Mouse (Mus musculus) right cerebral cortex, postnatal 25 days (tissue): ENCODE measurements around the gene Ap1b1.

ENCODE experiments used
- DNase-seq: peaks from one replicate; pipeline ENCODE4 v3.0.0; 2022

Gene Ap1b1

DNA sequence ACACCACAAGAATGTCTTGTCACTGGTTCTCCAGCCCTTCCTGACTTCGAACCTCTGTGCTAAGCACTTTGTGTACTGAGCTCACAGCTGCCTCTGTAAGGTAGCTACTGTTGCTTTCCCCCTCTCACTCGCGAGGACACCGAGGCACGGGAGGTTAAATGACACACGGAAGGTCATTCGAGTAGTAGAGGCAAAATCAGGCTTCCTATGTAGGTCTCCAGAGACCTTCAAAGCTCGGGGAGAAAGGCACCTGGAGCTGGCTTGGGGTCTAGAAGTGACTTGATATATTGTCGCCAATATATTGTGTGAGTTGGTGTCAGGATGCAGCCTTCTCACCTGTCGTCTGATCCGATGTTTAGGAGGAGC lies 846 bp downstream of the Ap1b1 start:
- no peak for DNase-seq

GRCm38 (mm10) chr11:4989187-4989586 lies 2.6 kb downstream of the Ap1b1 start:
- DNase-seq = no peak

DNA sequence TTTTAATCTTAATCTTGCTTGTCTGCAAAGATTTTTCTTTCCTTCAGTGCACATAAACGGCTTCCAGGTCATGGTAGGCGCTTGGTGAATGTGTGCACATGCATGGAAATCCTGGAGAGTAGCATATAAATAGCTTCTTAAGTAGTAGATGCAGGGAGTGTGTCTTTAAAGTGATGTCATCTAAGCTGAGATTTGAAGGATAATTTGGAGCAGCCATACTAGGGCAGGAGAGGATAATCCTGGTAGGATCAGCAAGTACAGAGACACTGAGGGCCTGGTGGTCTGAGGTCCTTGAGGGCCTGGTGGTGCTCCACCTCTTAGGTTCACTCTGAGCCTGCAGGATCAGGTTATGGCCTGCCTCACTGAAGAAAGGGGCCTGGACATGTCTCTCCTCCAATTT lies 5.8 kb downstream of the Ap1b1 start:
- no peak for DNase-seq

DNA sequence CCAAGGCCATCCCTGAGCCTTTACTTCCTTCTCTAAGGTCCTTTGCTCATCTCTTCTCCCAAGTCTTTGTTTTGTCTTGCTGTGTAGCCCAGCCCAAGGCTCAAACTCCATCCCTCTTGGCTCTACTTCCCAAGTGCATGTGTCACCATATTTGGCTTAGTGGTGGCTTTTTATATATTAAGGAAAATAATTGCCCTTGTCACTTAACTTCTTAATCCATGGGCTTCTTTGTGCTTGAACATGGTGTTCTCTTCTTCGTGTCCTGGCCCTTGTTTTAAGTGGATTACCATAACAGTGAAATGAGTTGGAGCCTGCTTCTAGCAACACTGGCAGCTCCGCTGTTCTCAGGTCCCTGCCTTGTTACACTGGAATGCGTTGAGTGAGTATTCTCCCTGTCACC lies 9.1 kb downstream of the Ap1b1 start:
- DNase-seq = no peak

- no peak for DNase-seq
Measured at GRCm38 (mm10) chr11:4996621-4997199, 10.1 kb downstream of the Ap1b1 start.

GRCm38 (mm10) chr11:4998352-4998751 lies 11.7 kb downstream of the Ap1b1 start:
- DNase-seq = no peak

DNA sequence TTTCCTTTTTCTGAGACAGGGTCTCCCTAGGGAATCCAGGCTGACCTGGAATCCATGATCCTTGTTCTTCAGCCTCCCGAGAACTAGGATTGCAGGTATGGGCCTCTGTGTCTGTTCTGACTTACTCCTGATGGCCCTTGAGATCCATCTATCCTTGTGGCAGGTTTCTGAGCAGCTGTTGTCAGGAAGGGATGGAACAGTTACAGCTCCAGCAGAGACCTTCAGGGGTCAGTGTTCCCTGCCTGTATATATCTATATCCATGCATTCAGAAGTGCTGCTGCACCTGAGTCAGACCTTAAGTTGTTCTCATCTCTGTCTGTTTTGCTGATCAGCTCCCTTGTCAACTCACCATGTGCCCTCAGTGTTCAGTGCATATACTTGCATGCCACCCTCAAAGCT lies 12.1 kb downstream of the Ap1b1 start:
- no peak for DNase-seq

DNA sequence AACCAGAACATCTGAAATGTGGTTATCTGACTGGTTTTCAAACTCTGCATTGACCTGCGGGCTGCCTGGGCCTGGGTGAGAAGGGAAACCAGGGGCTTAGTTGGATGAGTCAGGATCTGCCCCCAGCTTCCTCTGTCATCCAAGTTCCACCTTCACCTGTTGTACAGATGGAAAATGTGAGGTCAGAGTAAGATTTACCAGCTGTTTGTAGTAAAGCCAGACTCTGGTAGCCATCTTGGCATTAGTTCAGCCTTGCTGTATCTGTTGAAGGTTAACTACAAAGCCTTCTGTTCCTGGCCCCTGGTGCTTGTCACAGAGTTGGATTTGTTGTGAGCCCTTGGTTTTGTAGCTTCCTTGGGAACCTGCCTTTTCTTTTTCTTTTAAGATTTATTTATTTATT lies 13.6 kb downstream of the Ap1b1 start:
- no peak for DNase-seq

- DNase-seq = no peak
Measured at GRCm38 (mm10) chr11:5002826-5003225, 16.2 kb downstream of the Ap1b1 start.

DNA sequence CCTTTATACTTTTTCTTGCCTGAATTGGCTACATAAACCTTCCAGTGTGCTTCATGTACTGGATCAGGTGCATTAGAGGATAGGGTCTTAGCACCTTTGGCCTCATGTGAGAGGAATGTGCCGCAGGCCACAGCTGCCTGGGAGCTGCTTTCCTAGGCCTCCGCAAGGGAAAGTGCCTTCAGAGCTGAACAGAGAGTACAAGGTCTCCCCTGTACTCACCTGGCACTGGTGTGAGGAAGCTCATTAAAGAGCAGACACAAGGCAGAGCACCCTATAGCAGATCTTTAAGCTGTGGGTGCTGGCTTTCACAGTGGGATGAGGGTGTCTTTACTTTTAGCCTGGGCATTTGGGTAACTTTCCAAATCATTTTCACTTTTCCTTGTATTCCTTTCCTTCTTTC lies 18.9 kb downstream of the Ap1b1 start:
- no peak for DNase-seq

DNA sequence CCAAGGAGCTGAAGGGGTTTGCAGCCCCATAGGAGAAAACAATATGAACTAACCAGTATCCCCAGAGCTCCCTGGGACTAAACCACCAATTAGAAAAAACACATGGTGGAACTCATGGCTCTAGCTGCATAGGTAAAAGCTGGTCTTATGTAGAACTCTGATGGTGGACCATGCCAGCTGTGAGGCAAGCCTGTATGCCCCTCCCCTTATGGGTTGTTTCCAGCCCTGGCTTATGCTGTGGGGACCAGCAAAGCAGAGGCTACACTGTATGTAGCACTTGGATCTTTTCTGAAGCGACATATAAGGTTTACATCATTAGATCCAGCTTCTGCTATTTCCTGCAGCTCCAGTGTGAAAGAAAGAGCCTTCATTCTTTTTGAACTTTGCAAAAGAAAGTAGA lies 20.6 kb downstream of the Ap1b1 start:
- no peak for DNase-seq

GRCm38 (mm10) chr11:5008867-5009266 lies 22.2 kb downstream of the Ap1b1 start:
- no peak for DNase-seq

- no peak for DNase-seq
Measured at GRCm38 (mm10) chr11:5009354-5010074, 22.9 kb downstream of the Ap1b1 start.

DNA sequence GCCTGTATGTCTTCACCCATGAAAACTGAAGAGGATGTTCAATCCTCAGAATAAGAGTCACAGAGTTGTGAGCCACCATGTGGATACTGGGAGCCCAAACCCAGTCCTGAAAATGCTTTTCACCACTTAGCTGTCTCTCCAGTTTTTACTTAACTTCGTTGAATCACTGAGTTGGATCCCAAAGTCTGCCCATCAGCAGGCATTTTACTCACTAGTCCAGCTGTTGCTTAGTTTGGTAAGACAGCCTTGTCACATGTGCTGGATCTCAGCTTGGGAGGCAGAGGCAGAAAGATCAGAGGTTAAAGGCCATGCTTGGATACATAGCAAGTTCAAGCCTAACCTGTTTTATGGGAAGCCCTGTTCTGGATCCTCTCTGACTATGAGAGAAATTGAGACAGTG lies 23.6 kb downstream of the Ap1b1 start:
- no peak for DNase-seq

GRCm38 (mm10) chr11:5011480-5011879 lies 24.9 kb downstream of the Ap1b1 start:
- no peak for DNase-seq

DNA sequence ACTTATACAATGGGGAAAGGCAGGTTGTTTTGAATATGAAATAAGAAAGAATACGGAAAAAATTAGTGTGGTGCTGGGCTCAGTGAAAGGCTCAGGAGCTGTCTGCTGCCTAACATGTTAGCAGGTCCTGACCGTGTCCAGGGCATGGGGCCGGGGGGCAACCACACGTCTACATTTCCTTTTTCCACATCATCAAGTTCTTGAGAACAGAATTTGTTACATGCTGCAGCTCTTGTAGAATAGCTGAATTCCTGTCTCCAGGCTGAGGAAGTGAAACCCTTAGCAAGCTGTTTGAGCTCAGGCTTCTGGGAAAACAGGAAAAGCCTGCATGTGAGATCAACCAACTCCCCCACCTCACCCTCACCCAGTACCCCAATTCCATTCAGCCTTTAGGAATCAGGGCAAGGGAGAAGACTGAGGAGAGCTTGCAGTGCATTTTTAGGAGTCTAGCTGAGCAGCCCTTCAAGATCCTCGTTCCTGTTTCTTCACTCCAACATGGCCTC lies 25.6 kb downstream of the Ap1b1 start:
- DNase-seq = no peak

GRCm38 (mm10) chr11:5015720-5016119 lies 29.1 kb downstream of the Ap1b1 start:
- peak; percentile 61 for DNase-seq

GRCm38 (mm10) chr11:5016286-5016685 lies 29.7 kb downstream of the Ap1b1 start:
- DNase-seq = no peak

DNA sequence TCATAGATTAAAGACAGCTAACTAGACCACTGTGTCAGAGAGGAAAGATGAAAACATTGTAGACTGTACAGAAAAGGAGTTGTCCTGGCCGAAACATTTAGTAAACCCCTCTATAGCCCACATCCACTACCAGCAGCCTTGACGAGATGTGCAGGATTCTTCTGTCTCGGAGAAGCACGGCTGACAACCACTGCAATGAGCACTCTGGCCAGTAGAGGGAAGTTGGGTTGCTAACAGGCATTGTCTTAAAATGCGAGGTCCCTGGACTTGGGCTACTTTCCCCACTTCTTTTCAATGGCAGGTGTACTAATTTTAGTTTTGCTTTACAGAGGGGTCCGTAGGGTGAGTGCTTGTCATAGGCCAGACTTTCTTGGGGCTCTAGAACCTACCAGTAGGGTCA lies 30.9 kb downstream of the Ap1b1 start:
- DNase-seq = no peak

DNA sequence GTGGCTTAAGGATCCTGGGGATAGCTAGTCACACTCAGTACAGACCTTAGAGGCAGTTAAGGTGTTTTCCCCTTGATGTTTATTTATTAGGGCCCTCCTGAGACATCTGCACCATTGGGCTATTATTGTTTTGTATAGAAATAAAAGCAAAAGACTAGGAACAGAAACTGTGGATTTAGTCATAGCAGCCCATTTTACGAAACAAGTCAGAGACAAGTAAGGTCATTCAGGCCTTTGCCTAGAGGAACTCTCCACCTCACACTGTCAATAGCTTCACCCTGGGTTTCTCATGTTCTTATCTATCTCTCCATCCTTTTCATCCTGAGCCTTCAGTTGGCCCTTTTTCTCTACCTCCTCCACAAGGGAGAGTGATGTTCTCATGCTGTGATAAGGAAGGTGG lies 38.5 kb downstream of the Ap1b1 start:
- DNase-seq = no peak

- DNase-seq = peak; percentile 64
Measured at GRCm38 (mm10) chr11:5028228-5028627, 41.6 kb downstream of the Ap1b1 start.

DNA sequence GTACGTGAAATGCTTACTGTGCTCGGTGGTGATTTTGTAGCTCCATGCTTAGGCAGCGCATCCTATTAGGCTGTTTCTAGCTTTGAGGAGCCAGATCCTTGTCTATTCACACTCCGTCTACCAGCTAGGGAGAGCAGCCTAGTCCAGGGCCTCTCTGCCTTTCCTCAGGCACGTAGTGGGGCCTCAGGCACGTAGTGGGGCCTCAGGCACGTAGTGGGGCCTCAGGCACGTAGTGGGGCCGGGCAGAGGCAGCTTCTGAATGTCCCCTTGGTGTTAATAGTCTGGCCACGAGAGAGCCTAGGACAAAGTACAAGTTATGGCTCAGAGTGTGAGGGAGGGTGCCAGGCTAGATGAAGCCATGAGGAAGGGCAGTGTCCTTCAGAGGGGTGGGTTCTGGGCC lies 46.1 kb downstream of the Ap1b1 start:
- no peak for DNase-seq

GRCm38 (mm10) chr11:5033136-5033535 lies 46.5 kb downstream of the Ap1b1 start:
- no peak for DNase-seq

DNA sequence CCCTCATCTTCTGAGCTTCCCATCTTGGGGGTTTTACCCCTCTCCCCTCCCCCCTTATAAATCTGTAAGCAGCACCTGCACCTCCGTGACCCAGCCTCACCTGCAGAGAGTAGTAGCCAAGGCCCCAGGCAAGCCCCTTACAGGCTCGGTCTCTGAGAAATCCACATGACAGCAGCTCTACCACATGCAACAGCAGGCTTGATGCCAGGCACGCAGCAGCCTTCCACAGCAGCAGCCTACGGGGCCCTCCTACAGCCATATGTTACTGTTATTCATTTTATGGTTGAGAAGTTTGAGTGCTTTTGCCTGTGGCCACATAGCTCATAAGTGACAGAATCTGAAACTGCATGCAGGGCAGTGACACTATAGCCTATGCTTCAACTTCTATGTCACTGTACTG lies 48.8 kb downstream of the Ap1b1 start:
- peak; percentile 79 for DNase-seq
